Mouse (Mus musculus) hematopoietic multipotent progenitor cell, adult 10-12 weeks (in vitro differentiated cells): ENCODE results near the gene AU041133. TPM values are rescaled to one million over a fixed set of nuclear protein-coding genes. Genes with fewer than 3 reads are reported as not detected.

Source experiments
- polyA plus RNA-seq: library from polyadenylated mRNA; stranded (reverse); fragments of >175 nt; gene quantifications from 2 replicates; pipeline ENCODE4 v1.2.3, GENCODE M21; 2012; ENCODE audit warnings: low replicate concordance

The AU041133 gene
- polyA plus RNA-seq: 0.07 and 0.22 TPM in 2 replicates

GRCm38 (mm10) chr10:82127850-82128401, at the start of gene AU041133:
TSS of gene AU041133 (plus strand) at chr10:82128013.

GRCm38 (mm10) chr10:82082728-82083621, 44.8 kb upstream of the AU041133 start, which contains the start of gene BC024063:
TSS of gene BC024063 (plus strand) at chr10:82083353.

Other genes with a start within 250 kb of the AU041133 start
- 0.26 TPM in 1 of 2 replicates, not detected in the other for gene Zfp781, start 197.5 kb upstream of the AU041133 start, polyA plus RNA-seq
- gene Zfp873, start 79.9 kb upstream of the AU041133 start, polyA plus RNA-seq: 0.80 and 0.93 TPM in 2 replicates
- gene BC024063, start 44.7 kb upstream of the AU041133 start, polyA plus RNA-seq: 0.12 TPM in 1 of 2 replicates, not detected in the other
- 0.28 TPM in 1 of 2 replicates, not detected in the other for gene Zfp938, start 113.3 kb downstream of the AU041133 start, polyA plus RNA-seq
- not detected in 2 replicates for gene 4932415D10Rik, start 188.6 kb downstream of the AU041133 start, polyA plus RNA-seq
- 0.34 TPM in 1 of 2 replicates, not detected in the other for gene Gm4924, start 226.2 kb downstream of the AU041133 start, polyA plus RNA-seq